Mouse (Mus musculus): ENCODE results near the gene Ly6g6f. TPM values are rescaled to one million over a fixed set of nuclear protein-coding genes. Genes with fewer than 3 reads are reported as not detected.
"Not testable (repeated sequence)": the region's sequence is repeated elsewhere in the genome, so short reads cannot be mapped to it uniquely, and the experiment has no call there.

The Ly6g6f gene
- polyA plus RNA-seq, 1 experiment from 2014 or later = 0.19 TPM

GRCm38 (mm10) chr17:35048149-35048931 is 37.1 kb downstream of the Ly6g6f start:
- Histone ChIP-seq H3K4me3 (replicated peaks) (no peak overlapping the region), H3K27ac (peak overlapping the region; percentile 17; the same call in 1 of the 2 replicates), H3K9me3 (no peaks in the 10 kb centered on the region), H3K27me3 (no peaks in the 10 kb centered on the region), H3K4me2 (replicated peaks) (no peak overlapping the region), H3K9ac (replicated peaks) (no peak overlapping the region), H3K4me1 (replicated peaks) (peaks cover 67% of the 10 kb centered on the region), H3K36me3 (peaks cover 3% of the 10 kb centered on the region; the same call in 1 of the 2 replicates)
- ATAC-seq = no peak
- 42% methylated on average over 11 of the region's 11 CpGs for whole genome bisulfite sequencing

GRCm38 (mm10) chr17:35047688-35048087 is 37.7 kb downstream of the Ly6g6f start:
- WGBS = 55% methylated on average over 1 of the region's 1 CpGs
- Histone ChIP-seq H3K27me3 (no peaks in the 10 kb centered on the region), H3K9me3 (no peaks in the 10 kb centered on the region), H3K4me3 (replicated peaks) (no peak overlapping the region), H3K4me2 (replicated peaks) (no peak overlapping the region), H3K4me1 (replicated peaks) (peaks cover 63% of the 10 kb centered on the region), H3K36me3 (no peaks in the 10 kb centered on the region; the same call in 1 of the 2 replicates), H3K9ac (replicated peaks) (no peak overlapping the region), H3K27ac (0 out of 2 replicates have a peak overlapping the region, but pooled peaks have one; percentile 17)
- ATAC-seq = no peak

DNA sequence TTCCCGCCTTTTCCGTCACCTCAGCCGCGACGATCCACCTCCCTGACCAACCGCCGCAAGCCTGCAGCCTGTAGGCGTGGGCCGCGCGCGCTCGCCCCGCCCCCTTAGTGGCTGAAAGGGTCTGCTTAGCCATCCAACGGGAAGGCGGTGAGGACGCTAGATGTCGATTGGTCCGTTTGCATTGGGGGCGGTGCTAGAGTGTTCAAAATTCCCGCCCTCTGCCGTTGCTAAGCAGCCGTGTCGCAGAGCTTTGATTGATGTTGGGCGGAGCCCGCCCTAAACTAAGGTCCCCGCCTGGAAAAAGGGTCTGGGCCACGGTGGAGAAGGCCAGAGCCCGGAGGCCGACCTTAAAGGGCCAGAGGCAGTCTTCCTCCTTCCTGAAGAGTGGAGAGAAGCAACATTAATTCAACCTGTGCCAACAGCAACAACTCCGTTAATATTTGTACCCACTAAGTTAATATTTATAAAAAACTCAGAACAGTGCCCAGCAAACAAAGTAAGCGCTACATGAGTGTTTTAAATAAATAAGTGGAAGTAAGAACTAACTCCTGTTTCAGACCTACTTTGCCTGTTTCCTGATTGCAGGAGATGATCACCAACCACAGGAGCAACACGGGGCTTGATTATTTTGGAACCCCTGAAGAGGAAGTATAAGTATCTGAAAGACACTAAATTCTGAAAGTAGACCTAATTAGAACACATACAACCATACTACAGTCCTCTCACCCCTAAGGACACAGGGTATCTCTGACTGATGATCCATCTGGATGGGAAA is 38.5 kb downstream of the Ly6g6f start, which contains the start of gene Msh5:
Gene Msh5, minus strand, starts transcription at position 65 of the 775 bp plus-strand sequence.
- Histone ChIP-seq H3K4me1 (replicated peaks) (peaks cover 55% of the 10 kb centered on the region), H3K27me3 (no peaks in the 10 kb centered on the region), H3K36me3 (no peaks in the 10 kb centered on the region), H3K9me3 (no peaks in the 10 kb centered on the region), H3K9ac (replicated peaks) (peak within 1 kb of the TSS; percentile 75), H3K4me3 (replicated peaks) (peak within 1 kb of the TSS; percentile 50), H3K4me2 (replicated peaks) (peak within 1 kb of the TSS; percentile 95), H3K27ac (0 out of 2 replicates have a peak within 1 kb of the TSS, but pooled peaks have one; percentile 31)
- WGBS = 3% methylated on average over 33 of the region's 33 CpGs
- peak; percentile 98 for ATAC-seq

DNA sequence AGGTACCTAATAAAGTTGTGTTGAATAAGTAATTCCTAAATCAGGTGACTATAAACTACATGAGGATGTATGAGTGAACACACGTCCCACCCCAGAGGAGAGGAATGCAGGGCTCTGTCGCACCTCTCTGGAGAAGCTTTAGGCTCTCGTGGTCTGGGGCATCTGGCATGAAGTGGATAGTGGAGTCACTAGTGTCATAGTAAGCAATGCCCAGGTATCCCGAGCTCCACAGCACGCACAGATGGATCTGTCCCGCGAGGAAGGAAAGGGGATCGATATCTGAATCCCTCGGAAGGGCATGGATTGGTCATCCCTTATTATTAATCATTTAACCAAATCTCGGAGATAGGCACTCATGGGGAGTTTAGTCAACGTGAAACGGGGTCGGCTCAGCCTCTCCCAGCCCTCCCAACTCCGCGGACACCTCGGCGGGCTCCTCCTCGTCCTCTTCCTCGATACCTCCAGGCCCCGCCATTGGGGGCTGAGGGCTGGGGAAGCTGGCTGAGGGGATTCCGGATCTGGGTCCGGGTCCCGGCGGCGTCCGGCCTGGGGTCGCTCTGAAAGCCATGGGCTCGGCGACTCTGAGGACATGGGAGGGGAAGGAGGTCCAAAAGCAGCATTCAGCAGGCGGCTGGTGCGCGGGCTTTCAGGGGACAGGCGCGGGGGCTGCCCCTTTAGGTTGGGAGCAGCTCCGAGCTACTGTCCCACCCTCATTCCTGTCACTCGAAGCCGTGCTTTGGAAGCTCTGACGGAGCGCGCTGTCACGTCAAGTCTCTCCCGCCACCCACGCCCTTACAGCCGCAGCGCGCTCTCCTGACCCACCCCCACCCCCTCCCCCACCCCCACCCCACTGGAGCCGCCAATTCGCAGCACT is 39.4 kb downstream of the Ly6g6f start:
- Histone ChIP-seq H3K27ac (0 out of 2 replicates have a peak overlapping the region, but pooled peaks have one; percentile 19), H3K27me3 (no peaks in the 10 kb centered on the region), H3K4me1 (replicated peaks) (peaks cover 47% of the 10 kb centered on the region), H3K36me3 (no peaks in the 10 kb centered on the region), H3K9me3 (no peaks in the 10 kb centered on the region), H3K4me2 (replicated peaks) (peak overlapping the region; percentile 95), H3K9ac (replicated peaks) (peak overlapping the region; percentile 75), H3K4me3 (replicated peaks) (peak overlapping the region; percentile 50)
- peak; percentile 82 for ATAC-seq
- 7% methylated on average over 40 of the region's 48 CpGs for WGBS

DNA sequence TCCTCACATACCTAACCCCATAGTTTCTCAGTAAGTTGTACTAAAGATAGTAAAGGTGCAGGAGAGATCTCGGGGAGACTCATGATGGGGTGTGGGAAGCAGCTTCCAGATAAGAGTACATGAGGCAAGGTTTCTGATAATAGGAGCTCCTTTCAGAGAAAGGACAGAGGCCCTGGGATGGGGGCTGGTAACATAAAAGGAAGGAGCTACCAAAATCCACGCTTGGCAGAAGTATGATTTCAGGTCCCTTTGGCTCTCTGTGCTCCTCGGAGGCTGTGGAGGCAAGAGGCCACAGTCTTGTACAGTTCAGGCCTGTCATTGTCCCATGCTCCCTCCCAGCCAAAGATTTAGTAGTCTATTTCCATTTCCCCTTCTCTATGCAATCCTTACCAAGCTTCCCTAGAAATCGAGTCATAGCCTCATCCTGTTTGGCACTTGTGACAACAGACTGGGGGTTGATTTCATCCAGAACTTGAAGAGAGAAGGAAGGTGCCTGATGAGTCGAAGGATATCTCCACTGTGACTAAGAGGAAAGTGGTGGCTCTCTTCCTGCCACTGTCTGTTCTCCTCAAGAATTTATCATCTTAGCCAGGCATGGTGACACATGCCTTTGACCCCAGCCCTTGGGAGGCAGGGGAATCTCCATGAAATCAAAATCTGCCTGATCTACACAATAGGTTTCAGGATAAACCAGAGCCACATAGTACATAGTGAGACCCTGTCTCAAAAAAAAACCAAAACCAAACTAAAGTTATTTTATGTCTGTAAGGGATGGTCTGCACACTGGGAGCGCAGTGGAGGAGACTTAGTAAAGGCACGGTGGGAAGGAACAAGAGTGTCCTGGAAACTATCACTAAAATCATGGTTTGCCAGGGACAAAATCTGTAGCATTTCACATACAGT is 40.3 kb downstream of the Ly6g6f start:
- ATAC-seq = no peak
- 89% methylated on average over 7 of the region's 7 CpGs for WGBS
- Histone ChIP-seq H3K9me3 (no peaks in the 10 kb centered on the region), H3K4me2 (replicated peaks) (peak overlapping the region; percentile 95), H3K4me1 (replicated peaks) (peaks cover 40% of the 10 kb centered on the region), H3K27ac (no peak overlapping the region), H3K9ac (replicated peaks) (no peak overlapping the region), H3K36me3 (no peaks in the 10 kb centered on the region), H3K4me3 (replicated peaks) (peak overlapping the region; percentile 50), H3K27me3 (no peaks in the 10 kb centered on the region)

- 92% methylated on average over 4 of the region's 4 CpGs for WGBS
Observed at GRCm38 (mm10) chr17:35043794-35044193, 41.6 kb downstream of the Ly6g6f start.

DNA sequence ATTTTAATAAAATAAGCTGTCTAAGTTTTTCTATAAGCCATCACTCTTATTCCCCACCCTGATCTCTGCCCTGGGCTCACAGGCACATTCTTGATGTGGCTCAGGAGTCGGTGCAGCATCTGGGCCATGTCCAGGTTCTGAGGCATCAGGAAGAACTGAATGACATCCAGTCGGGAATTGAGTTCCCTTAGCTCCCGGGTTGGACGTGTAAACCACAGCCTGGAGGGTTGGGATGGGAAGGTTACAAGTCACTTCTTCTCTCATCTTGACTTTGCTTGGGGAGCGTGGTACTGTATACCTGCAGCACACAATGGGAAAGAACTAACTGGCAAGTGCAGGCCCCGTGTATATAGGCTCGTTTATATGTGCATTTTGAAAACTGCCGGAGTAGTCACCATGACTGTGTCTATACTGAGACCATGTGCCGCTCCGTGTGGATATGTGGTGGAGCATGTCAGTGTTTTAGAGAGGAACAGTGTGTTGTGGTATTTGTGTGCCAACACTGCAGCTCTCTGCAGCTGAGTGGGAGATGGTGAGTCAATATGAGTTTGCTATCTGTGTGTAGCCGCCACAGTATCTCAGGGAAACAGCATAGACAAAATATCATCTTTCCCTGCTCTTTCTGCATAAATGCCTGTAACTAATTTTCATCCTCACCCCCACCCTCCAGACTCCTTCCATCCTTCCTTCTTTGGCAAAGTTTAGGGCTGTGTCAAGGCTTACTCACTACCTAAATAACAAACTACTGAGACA is 46.1 kb downstream of the Ly6g6f start:
- Histone ChIP-seq H3K4me2 (replicated peaks) (no peak overlapping the region), H3K9me3 (no peaks in the 10 kb centered on the region), H3K36me3 (no peaks in the 10 kb centered on the region), H3K27ac (no peak overlapping the region), H3K4me1 (replicated peaks) (no peaks in the 10 kb centered on the region), H3K9ac (replicated peaks) (no peak overlapping the region), H3K4me3 (replicated peaks) (no peak overlapping the region), H3K27me3 (no peaks in the 10 kb centered on the region)
- WGBS = 88% methylated on average over 11 of the region's 11 CpGs
- ATAC-seq = no peak

More at GRCm38 (mm10) chr17:35043794-35044193, 41.6 kb downstream of the Ly6g6f start:
- Histone ChIP-seq H3K27me3 (no peaks in the 10 kb centered on the region), H3K4me3 (replicated peaks) (no peak overlapping the region), H3K9ac (replicated peaks) (no peak overlapping the region), H3K9me3 (no peaks in the 10 kb centered on the region), H3K4me1 (replicated peaks) (peaks cover 27% of the 10 kb centered on the region), H3K27ac (no peak overlapping the region), H3K36me3 (no peaks in the 10 kb centered on the region), H3K4me2 (replicated peaks) (no peak overlapping the region)
- no peak for ATAC-seq

DNA sequence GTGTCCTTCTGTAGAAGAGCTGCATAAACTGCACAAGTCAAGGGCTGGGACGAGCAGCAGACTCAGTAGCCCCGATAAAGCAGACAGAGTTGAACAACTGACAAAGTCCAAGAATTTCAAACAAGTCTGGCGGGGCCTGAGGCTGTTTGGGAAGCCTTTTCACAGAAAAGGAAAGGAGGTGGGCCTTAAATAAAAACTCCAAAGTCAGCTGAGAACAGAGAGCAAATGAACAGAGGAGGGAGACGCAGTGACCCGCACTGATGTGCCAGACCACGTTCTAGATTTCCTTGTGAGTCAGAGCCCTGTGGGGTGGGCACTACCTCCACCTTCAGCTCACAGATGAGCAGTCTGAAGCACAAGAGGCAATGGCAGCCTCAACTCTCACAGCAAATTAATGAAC is 50.5 kb downstream of the Ly6g6f start:
- Histone ChIP-seq H3K4me1 (replicated peaks) (peaks cover 6% of the 10 kb centered on the region), H3K4me2 (replicated peaks) (no peak overlapping the region), H3K4me3 (replicated peaks) (no peak overlapping the region), H3K9me3 (no peaks in the 10 kb centered on the region), H3K27me3 (no peaks in the 10 kb centered on the region), H3K9ac (replicated peaks) (no peak overlapping the region), H3K36me3 (no peaks in the 10 kb centered on the region), H3K27ac (no peak overlapping the region)
- 82% methylated on average over 6 of the region's 6 CpGs for WGBS
- ATAC-seq = no peak

DNA sequence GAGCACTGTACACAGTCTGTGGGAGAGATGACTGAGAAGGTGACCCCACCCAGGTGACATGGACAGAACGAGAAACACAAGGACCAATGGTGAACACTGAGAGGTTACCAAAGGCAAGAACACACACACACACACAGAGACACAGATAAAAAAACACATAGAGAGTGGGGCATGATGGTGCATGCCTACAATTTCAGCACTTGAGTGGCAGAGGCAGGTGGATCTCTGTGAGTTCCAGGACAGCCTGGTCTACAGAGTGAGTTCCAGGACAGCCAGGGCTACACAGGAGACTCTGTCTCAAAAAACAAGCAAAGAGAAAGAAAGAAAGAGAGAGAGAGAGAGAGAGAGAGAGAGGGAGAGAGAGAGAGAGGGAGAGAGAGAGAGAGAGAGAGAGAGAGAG is 51.7 kb downstream of the Ly6g6f start:
- ATAC-seq = not testable (repeated sequence)
- WGBS = 75% methylated on average over 1 of the region's 1 CpGs

GRCm38 (mm10) chr17:35032323-35032870 is 53.0 kb downstream of the Ly6g6f start:
- no peak overlapping the region for H3K9ac ChIP-seq (replicated peaks)
- WGBS = 74% methylated on average over 8 of the region's 8 CpGs
- ATAC-seq = no peak
- no peak overlapping the region for H3K4me3 ChIP-seq (replicated peaks)
- H3K4me2 ChIP-seq (replicated peaks) = no peak overlapping the region
- peaks cover 21% of the 10 kb centered on the region for H3K4me1 ChIP-seq (replicated peaks)
- H3K9me3 ChIP-seq = no peaks in the 10 kb centered on the region
- H3K27me3 ChIP-seq = no peaks in the 10 kb centered on the region
- H3K27ac ChIP-seq = no peak overlapping the region
- no peaks in the 10 kb centered on the region for H3K36me3 ChIP-seq

More for the DNA sequence above, 51.7 kb downstream of the Ly6g6f start:
- H3K4me3 ChIP-seq (replicated peaks); H3K9ac ChIP-seq (replicated peaks); H3K27ac ChIP-seq; H3K4me2 ChIP-seq (replicated peaks); H3K27me3 ChIP-seq; H3K36me3 ChIP-seq; H3K9me3 ChIP-seq: not testable (repeated sequence)
- H3K4me1 ChIP-seq (replicated peaks) = peaks cover 10% of the 10 kb centered on the region

Data from midbrain, embryonic 13.5 days (tissue).